Mouse (Mus musculus): ENCODE results near the gene Pccb. TPM values are rescaled to one million over a fixed set of nuclear protein-coding genes. Genes with fewer than 3 reads are reported as not detected.

Gene Pccb
- polyA plus RNA-seq, 1 experiment: 69.9 TPM

GRCm38 (mm10) chr9:100978666-100979065 is 56.0 kb downstream of the Pccb start:
- TF ChIP-seq CTCF (IDR thresholded peaks at IDR 0.05; ENCODE audit: extremely low read depth, insufficient read depth, low read length): no peak
- no peak for TF ChIP-seq POLR2A (IDR thresholded peaks at IDR 0.05; ENCODE audit: extremely low read depth, insufficient read depth, low read length)
- Histone ChIP-seq H3K4me3 (ENCODE audit: insufficient read depth, low read length) (no peak overlapping the region), H3K4me1 (ENCODE audit: control insufficient read depth, insufficient read depth, low read length) (no peaks in the 10 kb centered on the region), H3K27ac (ENCODE audit: insufficient read depth, low read length) (no peak overlapping the region)

- TF ChIP-seq POLR2A (IDR thresholded peaks at IDR 0.05; ENCODE audit: extremely low read depth, insufficient read depth, low read length) (no peak), CTCF (IDR thresholded peaks at IDR 0.05; ENCODE audit: extremely low read depth, insufficient read depth, low read length) (no peak)
- no peak overlapping the region for H3K4me3 ChIP-seq (ENCODE audit: insufficient read depth, low read length)
- no peak overlapping the region for H3K27ac ChIP-seq (ENCODE audit: insufficient read depth, low read length)
- H3K4me1 ChIP-seq (ENCODE audit: control insufficient read depth, insufficient read depth, low read length): no peaks in the 10 kb centered on the region
Observed at GRCm38 (mm10) chr9:100969461-100969860, 65.2 kb downstream of the Pccb start.

DNA sequence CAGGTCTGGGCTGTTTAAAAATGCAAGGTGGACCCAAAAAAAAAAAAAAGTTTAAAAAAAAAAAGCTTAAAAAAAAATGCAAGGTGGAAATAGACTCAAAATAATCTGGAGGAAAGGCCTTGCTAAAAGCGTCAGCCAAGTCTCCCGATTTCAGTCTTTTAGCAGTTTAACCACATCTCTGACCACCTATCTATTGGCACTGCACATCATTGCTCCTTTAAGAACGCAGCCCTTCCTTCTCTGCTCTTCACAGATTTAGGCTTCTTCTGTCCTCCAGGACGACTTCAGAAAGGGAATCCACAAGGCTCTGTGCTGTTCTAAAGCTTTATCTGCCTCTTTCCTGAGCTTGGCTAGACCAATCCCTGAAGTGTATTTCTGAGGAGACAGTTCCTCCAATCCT is 70.6 kb downstream of the Pccb start:
- Histone ChIP-seq H3K4me3 (ENCODE audit: insufficient read depth, low read length) (no peak overlapping the region), H3K27ac (ENCODE audit: insufficient read depth, low read length) (no peak overlapping the region), H3K4me1 (ENCODE audit: control insufficient read depth, insufficient read depth, low read length) (no peaks in the 10 kb centered on the region)
- no peak for TF ChIP-seq CTCF (IDR thresholded peaks at IDR 0.05; ENCODE audit: extremely low read depth, insufficient read depth, low read length)
- TF ChIP-seq POLR2A (IDR thresholded peaks at IDR 0.05; ENCODE audit: extremely low read depth, insufficient read depth, low read length): no peak

DNA sequence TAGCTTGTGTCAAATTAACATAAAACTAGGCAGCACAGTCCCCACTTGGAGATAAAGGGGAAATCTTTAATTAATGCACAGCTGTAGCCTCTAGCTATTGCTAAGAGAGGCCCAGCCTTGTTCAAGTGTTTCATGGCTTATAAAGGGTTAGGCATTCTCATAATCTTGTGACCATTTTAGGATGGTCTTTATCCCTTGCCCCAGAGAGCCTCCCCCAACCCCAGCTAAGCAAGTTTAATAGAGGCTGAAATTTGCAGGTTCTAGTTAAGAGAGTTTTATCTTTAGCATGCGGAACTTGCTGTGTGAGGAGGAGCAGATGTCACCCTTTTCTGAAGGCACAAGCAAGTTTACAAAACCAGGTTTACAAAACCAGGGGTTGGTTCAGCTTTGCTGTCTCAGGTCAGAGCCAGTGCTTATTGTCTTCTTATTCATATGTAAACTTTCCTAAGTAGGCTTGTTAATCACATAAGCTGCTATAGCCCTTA is 71.2 kb downstream of the Pccb start:
- TF ChIP-seq POLR2A (IDR thresholded peaks at IDR 0.05; ENCODE audit: extremely low read depth, insufficient read depth, low read length) (no peak), CTCF (IDR thresholded peaks at IDR 0.05; ENCODE audit: extremely low read depth, insufficient read depth, low read length) (no peak)
- Histone ChIP-seq H3K27ac (ENCODE audit: insufficient read depth, low read length) (no peak overlapping the region), H3K4me1 (ENCODE audit: control insufficient read depth, insufficient read depth, low read length) (no peaks in the 10 kb centered on the region), H3K4me3 (ENCODE audit: insufficient read depth, low read length) (no peak overlapping the region)

DNA sequence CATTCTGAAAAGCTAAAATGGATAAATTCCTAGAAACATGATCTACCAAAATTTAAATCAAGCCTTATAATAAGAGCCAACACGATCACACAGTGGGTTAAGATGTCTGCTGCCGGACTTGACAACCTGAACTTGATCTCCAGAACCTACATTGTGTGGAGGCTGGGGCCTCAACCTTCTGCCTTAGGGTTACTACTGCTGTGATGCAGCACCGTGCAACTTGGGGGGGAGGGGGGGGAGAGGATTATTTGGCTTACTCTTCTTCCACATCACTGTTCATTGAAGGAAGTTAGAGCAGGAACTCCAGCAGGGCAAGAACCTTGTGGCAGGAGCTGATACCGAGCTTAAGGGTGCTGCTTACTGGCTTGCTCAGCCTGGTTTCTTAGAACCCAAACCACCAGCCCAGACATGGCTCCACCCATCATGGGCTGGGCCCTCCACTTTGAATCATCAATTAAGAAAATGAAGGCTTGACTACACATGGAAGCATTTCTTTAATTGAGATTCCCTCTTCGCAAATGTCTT is 71.7 kb downstream of the Pccb start:
- Histone ChIP-seq H3K4me3 (ENCODE audit: insufficient read depth, low read length) (no peak overlapping the region), H3K4me1 (ENCODE audit: control insufficient read depth, insufficient read depth, low read length) (no peaks in the 10 kb centered on the region), H3K27ac (ENCODE audit: insufficient read depth, low read length) (no peak overlapping the region)
- no peak for TF ChIP-seq POLR2A (IDR thresholded peaks at IDR 0.05; ENCODE audit: extremely low read depth, insufficient read depth, low read length)
- no peak for TF ChIP-seq CTCF (IDR thresholded peaks at IDR 0.05; ENCODE audit: extremely low read depth, insufficient read depth, low read length)

GRCm38 (mm10) chr9:100951481-100951880 is 83.2 kb downstream of the Pccb start:
- TF ChIP-seq CTCF (IDR thresholded peaks at IDR 0.05; ENCODE audit: extremely low read depth, insufficient read depth, low read length): no peak
- TF ChIP-seq POLR2A (IDR thresholded peaks at IDR 0.05; ENCODE audit: extremely low read depth, insufficient read depth, low read length): no peak
- H3K4me1 ChIP-seq (ENCODE audit: control insufficient read depth, insufficient read depth, low read length): no peaks in the 10 kb centered on the region

GRCm38 (mm10) chr9:100944677-100945365 is 89.9 kb downstream of the Pccb start:
- H3K27ac ChIP-seq (ENCODE audit: insufficient read depth, low read length): no peak overlapping the region
- H3K4me1 ChIP-seq (ENCODE audit: control insufficient read depth, insufficient read depth, low read length): no peaks in the 10 kb centered on the region
- H3K4me3 ChIP-seq (ENCODE audit: insufficient read depth, low read length): no peak overlapping the region
- TF ChIP-seq POLR2A (IDR thresholded peaks at IDR 0.05; ENCODE audit: extremely low read depth, insufficient read depth, low read length): no peak
- no peak for TF ChIP-seq CTCF (IDR thresholded peaks at IDR 0.05; ENCODE audit: extremely low read depth, insufficient read depth, low read length)

More at GRCm38 (mm10) chr9:100951481-100951880, 83.2 kb downstream of the Pccb start:
- Histone ChIP-seq H3K4me3 (ENCODE audit: insufficient read depth, low read length) (no peak overlapping the region), H3K27ac (ENCODE audit: insufficient read depth, low read length) (no peak overlapping the region)

DNA sequence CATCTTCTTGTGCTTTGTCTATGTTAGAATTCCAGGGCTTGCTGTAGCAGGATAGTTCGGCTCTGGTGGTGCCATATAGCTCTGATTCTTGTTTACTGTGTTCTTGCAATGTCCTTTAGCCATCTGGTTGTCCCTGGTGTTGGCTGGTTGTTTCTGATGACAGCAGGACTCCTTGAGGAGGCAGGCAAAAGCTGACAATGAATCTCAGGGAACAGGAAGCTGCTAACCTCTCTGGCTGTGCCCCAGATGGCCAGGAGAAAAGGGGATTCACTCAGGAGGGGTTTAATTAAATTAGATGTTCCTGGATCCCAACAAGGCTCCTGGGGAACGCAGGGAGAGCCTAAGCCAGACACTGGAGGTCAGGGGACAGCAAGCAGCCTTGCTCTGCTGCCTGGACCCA is 92.7 kb downstream of the Pccb start:
- Histone ChIP-seq H3K4me1 (ENCODE audit: control insufficient read depth, insufficient read depth, low read length) (no peaks in the 10 kb centered on the region), H3K4me3 (ENCODE audit: insufficient read depth, low read length) (no peak overlapping the region), H3K27ac (ENCODE audit: insufficient read depth, low read length) (no peak overlapping the region)
- no peak for TF ChIP-seq POLR2A (IDR thresholded peaks at IDR 0.05; ENCODE audit: extremely low read depth, insufficient read depth, low read length)

Other genes starting within 250 kb of the Pccb start
- gene Msl2, start 39.2 kb upstream of the Pccb start, polyA plus RNA-seq (2012; rRNA removed): 24.7 and 26.4 TPM in 2 replicates
- 18.8 and 19.5 TPM in 2 replicates for gene Ppp2r3a, start 216.9 kb upstream of the Pccb start, polyA plus RNA-seq (2012; rRNA removed)